Mouse (Mus musculus) E14TG2a.4 (cell line): Measurements from ENCODE around the gene Rapgef4.

Experiments
- CTCF ChIP-seq: conservative IDR thresholded peaks from 2 replicates; pipeline ENCODE4 v1.5.1; 2014; ENCODE audit warnings: low read length
- POU5F1 ChIP-seq: IDR thresholded peaks from 2 replicates; pipeline ENCODE4 v1.6.1; 2014; ENCODE audit warnings: low read length, borderline replicate concordance

DNA sequence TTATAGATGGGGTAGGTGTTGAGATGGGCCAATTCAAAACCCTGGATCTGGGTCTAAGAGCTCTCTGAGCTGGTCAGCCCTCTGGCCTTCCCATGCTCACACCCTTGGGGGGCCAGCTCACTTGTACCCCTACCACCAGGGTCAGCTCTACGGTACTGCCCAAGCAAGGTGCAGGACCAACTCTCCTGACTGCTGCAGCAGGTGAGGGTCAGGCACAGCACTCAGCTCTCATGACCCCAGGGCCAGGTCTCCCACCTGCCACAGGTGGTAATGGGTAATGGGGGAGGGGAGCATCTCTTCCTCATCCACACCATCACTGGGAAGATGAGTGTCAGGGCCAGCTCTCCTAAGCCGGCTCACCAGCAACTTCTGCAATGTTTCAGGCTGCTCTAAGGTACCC, 17.5 kb downstream of the Rapgef4 start:
- TF ChIP-seq CTCF = no peak
- TF ChIP-seq POU5F1 = no peak
